Mouse (Mus musculus) embryonic facial prominence, embryonic 10.5 days (tissue): ENCODE data around the gene Nelfe. TPM values are rescaled to one million over a fixed set of nuclear protein-coding genes. Genes with fewer than 3 reads are reported as not detected.
A peak's percentile ranks its signal among the peaks of the same experiment; 100 is the strongest.

Experiments used
- DNase-seq: peaks from one replicate; pipeline ENCODE4 v3.0.0-alpha.2; 2017; ENCODE audit warnings: low spot score
- H3K27ac ChIP-seq: fragments of 300-500 bp; sonication (generic); replicated peaks from 2 replicates; pipeline ENCODE4 v1.5.1; 2016; ENCODE audit warnings: mild to moderate bottlenecking
- H3K27me3 ChIP-seq: fragments of 300-500 bp; sonication (generic); replicated peaks from 2 replicates; pipeline ENCODE4 v1.6.1; 2016; ENCODE audit warnings: low read depth, mild to moderate bottlenecking; ENCODE audit not compliant: poor library complexity, severe bottlenecking
- H3K36me3 ChIP-seq: fragments of 300-500 bp; sonication (generic); replicated peaks from 2 replicates; pipeline ENCODE4 v1.6.1; 2016; ENCODE audit warnings: mild to moderate bottlenecking, moderate library complexity
- H3K4me1 ChIP-seq: fragments of 300-500 bp; sonication (generic); 2 replicates; pipeline ENCODE4 v1.6.1; 2016
- H3K4me3 ChIP-seq: fragments of 300-500 bp; sonication (generic); 2 replicates; pipeline ENCODE4 v1.5.1; 2016; ENCODE audit warnings: mild to moderate bottlenecking, moderate library complexity
- H3K9me3 ChIP-seq: fragments of 300-500 bp; sonication (generic); 2 replicates; pipeline ENCODE4 v1.6.1; 2016; ENCODE audit warnings: mild to moderate bottlenecking
- WGBS: fragments of 180-500 bp; shearing (Covaris S2); methylation state at CpG from one replicate; pipeline ENCODE4 v1.1.7; 2016; 5-methylcytosine and 5-hydroxymethylcytosine counted together
- polyA plus RNA-seq: library from polyadenylated mRNA; unstranded; fragments of >200 nt; fragmentation: Nextera tagmentation; extraction: Ambion mirVana; gene quantifications from 2 replicates; pipeline ENCODE4 v1.2.1, GENCODE M21; 2016

The Nelfe gene
- polyA plus RNA-seq, 1 experiment from 2014 or later: 144 TPM

DNA sequence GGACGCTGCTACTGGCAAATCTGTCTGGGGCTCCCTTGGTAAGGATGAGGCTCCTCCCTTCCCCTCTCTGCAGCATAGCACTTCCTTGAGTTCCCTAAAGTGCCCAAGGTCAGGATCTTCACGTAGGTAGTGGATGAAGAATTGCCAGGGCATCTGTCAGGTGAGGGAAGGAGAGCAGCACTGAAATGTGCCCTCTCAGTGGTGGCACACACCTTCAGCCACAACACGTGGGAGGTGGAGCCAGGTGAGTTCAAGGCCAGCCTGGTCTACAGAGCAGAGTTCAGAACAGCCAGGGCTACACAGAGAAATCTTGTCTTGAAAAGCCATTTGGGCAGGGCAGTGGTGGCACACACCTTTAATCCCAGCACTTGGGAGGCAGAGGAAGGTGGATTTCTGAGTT lies 4.6 kb downstream of the Nelfe start:
- no peak overlapping the region for H3K4me3 ChIP-seq
- no peak overlapping the region for H3K27ac ChIP-seq
- no peak for DNase-seq
- no peaks in the 10 kb centered on the region for H3K27me3 ChIP-seq
- H3K36me3 ChIP-seq: peaks cover 70% of the 10 kb centered on the region
- peaks cover 24% of the 10 kb centered on the region for H3K4me1 ChIP-seq
- H3K9me3 ChIP-seq: no peaks in the 10 kb centered on the region
- 78% methylated on average over 3 of the region's 3 CpGs for WGBS

- peaks cover 70% of the 10 kb centered on the region for H3K36me3 ChIP-seq
- H3K27me3 ChIP-seq: no peaks in the 10 kb centered on the region
- H3K4me1 ChIP-seq: peaks cover 23% of the 10 kb centered on the region
- no peak overlapping the region for H3K4me3 ChIP-seq
- 45% methylated on average over 3 of the region's 3 CpGs for WGBS
- no peaks in the 10 kb centered on the region for H3K9me3 ChIP-seq
- H3K27ac ChIP-seq: no peak overlapping the region
- DNase-seq: peak; percentile 59
These were observed 5.6 kb downstream of the Nelfe start for GRCm38 (mm10) chr17:34855825-34856224.

GRCm38 (mm10) chr17:34858670-34859069 lies 8.5 kb downstream of the Nelfe start:
- H3K36me3 ChIP-seq: peaks cover 51% of the 10 kb centered on the region
- DNase-seq: no peak
- 87% methylated on average over 4 of the region's 4 CpGs for WGBS
- no peaks in the 10 kb centered on the region; the same call in 1 of the 2 replicates for H3K4me1 ChIP-seq
- 0 out of 2 replicates have a peak, but pooled peaks cover 8% of the 10 kb centered on the region for H3K27me3 ChIP-seq
- H3K27ac ChIP-seq: no peak overlapping the region
- no peaks in the 10 kb centered on the region for H3K9me3 ChIP-seq
- H3K4me3 ChIP-seq: no peak overlapping the region

GRCm38 (mm10) chr17:34860514-34860913 lies 10.3 kb downstream of the Nelfe start:
- no peak overlapping the region for H3K27ac ChIP-seq
- peaks cover 33% of the 10 kb centered on the region for H3K36me3 ChIP-seq
- 86% methylated on average over 9 of the region's 9 CpGs for WGBS
- H3K4me3 ChIP-seq: no peak overlapping the region
- H3K27me3 ChIP-seq: 0 out of 2 replicates have a peak, but pooled peaks cover 8% of the 10 kb centered on the region
- H3K9me3 ChIP-seq: no peaks in the 10 kb centered on the region
- no peaks in the 10 kb centered on the region for H3K4me1 ChIP-seq
- no peak for DNase-seq

GRCm38 (mm10) chr17:34861704-34862415 lies 11.7 kb downstream of the Nelfe start:
- Histone ChIP-seq H3K9me3 (no peaks in the 10 kb centered on the region), H3K27ac (no peak overlapping the region), H3K4me1 (no peaks in the 10 kb centered on the region), H3K27me3 (0 out of 2 replicates have a peak, but pooled peaks cover 8% of the 10 kb centered on the region), H3K36me3 (peaks cover 19% of the 10 kb centered on the region), H3K4me3 (no peak overlapping the region)
- no peak for DNase-seq
- 74% methylated on average over 13 of the region's 13 CpGs for WGBS

GRCm38 (mm10) chr17:34862416-34863081 lies 12.4 kb downstream of the Nelfe start, which contains the start of gene Cfb:
Gene Cfb, minus strand, starts transcription at chr17:34862518.
- WGBS: 76% methylated on average over 8 of the region's 8 CpGs
- DNase-seq: no peak
- Histone ChIP-seq H3K27ac (no peak within 1 kb of the TSS), H3K36me3 (peaks cover 12% of the 10 kb centered on the region), H3K9me3 (no peaks in the 10 kb centered on the region), H3K27me3 (0 out of 2 replicates have a peak, but pooled peaks cover 8% of the 10 kb centered on the region), H3K4me3 (no peak within 1 kb of the TSS), H3K4me1 (no peaks in the 10 kb centered on the region)

- Histone ChIP-seq H3K27me3 (0 out of 2 replicates have a peak, but pooled peaks cover 8% of the 10 kb centered on the region), H3K27ac (no peak overlapping the region), H3K9me3 (no peaks in the 10 kb centered on the region), H3K4me3 (no peak overlapping the region), H3K36me3 (no peaks in the 10 kb centered on the region), H3K4me1 (no peaks in the 10 kb centered on the region)
- 64% methylated on average over 7 of the region's 7 CpGs for WGBS
- DNase-seq: no peak
These were observed 15.8 kb downstream of the Nelfe start for GRCm38 (mm10) chr17:34865981-34866380.

- WGBS: 93% methylated on average over 6 of the region's 6 CpGs
- no peaks in the 10 kb centered on the region for H3K36me3 ChIP-seq
- no peak overlapping the region for H3K4me3 ChIP-seq
- no peak for DNase-seq
- H3K27ac ChIP-seq: no peak overlapping the region
- no peaks in the 10 kb centered on the region for H3K9me3 ChIP-seq
- peaks cover 3% of the 10 kb centered on the region for H3K4me1 ChIP-seq
- no peaks in the 10 kb centered on the region for H3K27me3 ChIP-seq
These were observed 24.1 kb downstream of the Nelfe start for GRCm38 (mm10) chr17:34874321-34874720.

GRCm38 (mm10) chr17:34879336-34879879 lies 29.2 kb downstream of the Nelfe start, which contains the start of gene Zbtb12:
Gene Zbtb12, plus strand, starts transcription at chr17:34879483.
- Histone ChIP-seq H3K4me1 (peaks cover 27% of the 10 kb centered on the region), H3K27ac (peak within 1 kb of the TSS; percentile 54), H3K36me3 (no peaks in the 10 kb centered on the region), H3K27me3 (peaks cover 34% of the 10 kb centered on the region), H3K9me3 (no peaks in the 10 kb centered on the region), H3K4me3 (no peak within 1 kb of the TSS)
- peak; percentile 32 for DNase-seq
- 54% methylated on average over 11 of the region's 11 CpGs for WGBS

- peaks cover 27% of the 10 kb centered on the region for H3K4me1 ChIP-seq
- H3K9me3 ChIP-seq: no peaks in the 10 kb centered on the region
- no peak overlapping the region for H3K4me3 ChIP-seq
- H3K27ac ChIP-seq: no peak overlapping the region
- peaks cover 38% of the 10 kb centered on the region for H3K27me3 ChIP-seq
- no peaks in the 10 kb centered on the region for H3K36me3 ChIP-seq
- DNase-seq: no peak
These were observed 31.0 kb downstream of the Nelfe start for GRCm38 (mm10) chr17:34881166-34881565.

- H3K36me3 ChIP-seq: no peaks in the 10 kb centered on the region
- H3K27me3 ChIP-seq: peaks cover 38% of the 10 kb centered on the region
- peak within 1 kb of the TSS; percentile 31 for H3K4me3 ChIP-seq
- H3K9me3 ChIP-seq: no peaks in the 10 kb centered on the region
- 0 out of 2 replicates have a peak within 1 kb of the TSS, but pooled peaks have one; percentile 7 for H3K27ac ChIP-seq
- 6% methylated on average over 15 of the region's 15 CpGs for WGBS
- H3K4me1 ChIP-seq: peaks cover 27% of the 10 kb centered on the region
- DNase-seq: no peak
These were observed 31.6 kb downstream of the Nelfe start, which contains the start of gene Gm20547 for GRCm38 (mm10) chr17:34881683-34882310. Gene Gm20547, minus strand, starts transcription at chr17:34882042.

DNA sequence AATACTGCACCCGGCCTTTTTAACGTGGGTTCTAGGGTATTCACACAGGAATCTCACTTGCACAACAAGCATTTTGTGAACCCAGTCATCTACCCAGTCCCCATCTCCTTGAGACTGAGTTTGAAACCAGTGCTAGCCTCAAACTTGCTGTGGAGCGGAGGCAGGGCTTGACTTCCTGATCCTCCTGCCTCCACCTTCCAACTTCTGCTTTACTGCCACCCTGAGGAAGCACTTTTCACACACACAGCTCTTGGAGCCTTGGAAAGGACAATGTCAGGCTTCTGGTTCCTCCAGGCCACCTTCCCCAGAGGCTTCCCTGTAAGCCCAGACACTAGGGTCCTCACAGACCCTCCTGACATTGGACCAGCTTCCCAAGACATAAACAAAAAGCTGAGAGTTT lies 33.1 kb downstream of the Nelfe start:
- Histone ChIP-seq H3K4me1 (peaks cover 27% of the 10 kb centered on the region), H3K4me3 (no peak overlapping the region)
- 64% methylated on average over 3 of the region's 3 CpGs for WGBS

More for the DNA sequence above, 33.1 kb downstream of the Nelfe start:
- Histone ChIP-seq H3K27ac (no peak overlapping the region), H3K27me3 (peaks cover 38% of the 10 kb centered on the region), H3K9me3 (no peaks in the 10 kb centered on the region), H3K36me3 (no peaks in the 10 kb centered on the region)
- no peak for DNase-seq
